Mouse (Mus musculus) CH12.LX (cell line): ENCODE results near the gene Med10. TPM values are rescaled to one million over a fixed set of nuclear protein-coding genes. Genes with fewer than 3 reads are reported as not detected.

Experiments used
- DNase-seq: peaks from one replicate; pipeline ENCODE4 v3.0.0-alpha.2; 2013; ENCODE audit errors: extremely low read depth
- H3K27ac ChIP-seq: 2 replicates; pipeline ENCODE4 v1.5.1; 2012; ENCODE audit warnings: low read depth, mild to moderate bottlenecking, control low read depth, moderate library complexity; ENCODE audit not compliant: insufficient read depth
- H3K27me3 ChIP-seq: replicated peaks from 2 replicates; pipeline ENCODE3; 2012; ENCODE audit warnings: inconsistent platforms
- H3K36me3 ChIP-seq, 2 experiments: replicated peaks in 1 of 2; 2 replicates each; pipeline versions ENCODE3 to v1.6.1; 2012; ENCODE audit warnings: inconsistent platforms in 1 of 2, low read length in 1 of 2, mild to moderate bottlenecking in 1 of 2, mixed read lengths in 1 of 2, moderate library complexity in 1 of 2; ENCODE audit not compliant: control insufficient read depth in 1 of 2, insufficient read depth in 1 of 2
- H3K4me1 ChIP-seq, 2 experiments: 2 replicates each; pipeline ENCODE4 v1.6.1; 2012; ENCODE audit warnings: inconsistent platforms in 1 of 2, moderate library complexity in 1 of 2; ENCODE audit not compliant: insufficient read depth in 2 of 2, control insufficient read depth in 1 of 2
- H3K4me2 ChIP-seq: 2 replicates; pipeline ENCODE4 v1.6.1; 2012; ENCODE audit warnings: low read depth, mild to moderate bottlenecking, control low read depth; ENCODE audit not compliant: poor library complexity, insufficient read depth, severe bottlenecking
- H3K4me3 ChIP-seq, 3 experiments: fragments of 150-350 bp in 1 of 3; sonication (generic) in 1 of 3; replicated peaks in 1 of 3; 2 replicates each; pipeline versions ENCODE3 to v1.5.1; 2011 to 2012; ENCODE audit warnings: low read depth in 2 of 3, low read length in 2 of 3, mild to moderate bottlenecking in 2 of 3, moderate library complexity in 2 of 3, control low read depth in 1 of 3, improper control_type of control experiment in 1 of 3, inconsistent platforms in 1 of 3, mixed read lengths in 1 of 3; ENCODE audit not compliant: poor library complexity in 1 of 3
- H3K79me2 ChIP-seq: replicated peaks from 2 replicates; pipeline ENCODE4 v1.6.1; 2012; ENCODE audit warnings: mild to moderate bottlenecking, moderate library complexity; ENCODE audit not compliant: control insufficient read depth, poor library complexity, insufficient read depth, severe bottlenecking; ENCODE audit errors: extremely low read depth
- H3K9ac ChIP-seq: 2 replicates; pipeline ENCODE4 v1.6.1; 2012; ENCODE audit warnings: low read depth, mild to moderate bottlenecking, control low read depth, moderate library complexity; ENCODE audit not compliant: insufficient read depth
- H3K9me3 ChIP-seq: replicated peaks from 2 replicates; pipeline ENCODE3; 2012; ENCODE audit warnings: low read length, inconsistent platforms, mixed read lengths
- BHLHE40 ChIP-seq: IDR thresholded peaks from 2 replicates; pipeline ENCODE4 v1.6.1; 2011; ENCODE audit warnings: mild to moderate bottlenecking, low read depth, low read length, improper control_type of control experiment
- E2F4 ChIP-seq: IDR thresholded peaks from 2 replicates; pipeline ENCODE4 v1.6.1; 2011; ENCODE audit warnings: low read depth, low read length, improper control_type of control experiment; ENCODE audit not compliant: insufficient replicate concordance
- GABPA ChIP-seq: IDR thresholded peaks from 2 replicates; pipeline ENCODE4 v1.6.1; 2012; ENCODE audit warnings: low read depth, low read length, improper control_type of control experiment, inconsistent platforms; ENCODE audit not compliant: insufficient replicate concordance
- IRF4 ChIP-seq: IDR thresholded peaks from 2 replicates; pipeline ENCODE4 v1.6.1; 2014; ENCODE audit warnings: low read depth, mild to moderate bottlenecking, inconsistent platforms, low read length, improper control_type of control experiment
- JUND ChIP-seq: conservative IDR thresholded peaks from 2 replicates; pipeline ENCODE4 v1.6.1; 2011; ENCODE audit warnings: low read depth, low read length, improper control_type of control experiment
- MAFK ChIP-seq: IDR thresholded peaks from 2 replicates; pipeline ENCODE4 v1.6.1; 2011; ENCODE audit warnings: low read length, improper control_type of control experiment; ENCODE audit not compliant: insufficient replicate concordance
- MAX ChIP-seq: IDR thresholded peaks from 2 replicates; pipeline ENCODE4 v1.6.1; 2011; ENCODE audit warnings: low read length, improper control_type of control experiment
- MXI1 ChIP-seq: IDR thresholded peaks from 2 replicates; pipeline ENCODE4 v1.6.1; 2011; ENCODE audit warnings: mild to moderate bottlenecking, low read depth, low read length, improper control_type of control experiment
- MYC ChIP-seq: IDR thresholded peaks from 2 replicates; pipeline ENCODE4 v1.6.1; 2011; ENCODE audit warnings: low read depth, mild to moderate bottlenecking, improper control_type of control experiment, low read length
- NRF1 ChIP-seq: IDR thresholded peaks from 2 replicates; pipeline ENCODE4 v1.6.1; 2014; ENCODE audit warnings: low read depth, mild to moderate bottlenecking, inconsistent platforms, low read length, improper control_type of control experiment, moderate library complexity
- POLR2AphosphoS2 ChIP-seq: IDR thresholded peaks from 2 replicates; pipeline ENCODE4 v1.6.1; 2011; ENCODE audit warnings: low read depth, low read length, improper control_type of control experiment
- SIN3A ChIP-seq: IDR thresholded peaks from 2 replicates; pipeline ENCODE4 v1.6.1; 2012; ENCODE audit warnings: low read length, improper control_type of control experiment, inconsistent platforms
- SMC3 ChIP-seq: IDR thresholded peaks from 2 replicates; pipeline ENCODE4 v1.6.1; 2011; ENCODE audit warnings: low read depth, low read length, improper control_type of control experiment
- TBP ChIP-seq: conservative IDR thresholded peaks from 2 replicates; pipeline ENCODE4 v1.6.1; 2011; ENCODE audit warnings: low read depth, low read length, improper control_type of control experiment
- TCF12 ChIP-seq: IDR thresholded peaks from 2 replicates; pipeline ENCODE4 v1.6.1; 2014; ENCODE audit warnings: low read depth, mild to moderate bottlenecking, inconsistent platforms, low read length, improper control_type of control experiment
- USF2 ChIP-seq: conservative IDR thresholded peaks from 2 replicates; pipeline ENCODE4 v1.6.1; 2011; ENCODE audit warnings: low read depth, low read length, improper control_type of control experiment
- ZC3H11A ChIP-seq: IDR thresholded peaks from 2 replicates; pipeline ENCODE4 v1.6.1; 2012; ENCODE audit warnings: low read depth, mild to moderate bottlenecking, inconsistent platforms, low read length, improper control_type of control experiment
- ZMIZ1 ChIP-seq: IDR thresholded peaks from 2 replicates; pipeline ENCODE4 v1.6.1; 2012; ENCODE audit warnings: low read depth, mild to moderate bottlenecking, inconsistent platforms, low read length, improper control_type of control experiment
- ZNF384 ChIP-seq: IDR thresholded peaks from 2 replicates; pipeline ENCODE4 v1.6.1; 2012; ENCODE audit warnings: low read depth, low read length, improper control_type of control experiment, inconsistent platforms
- dilution Hi-C: fragments of 300-500 bp; cut with MboI; formaldehyde crosslinking; loops from 2 replicates; pipeline ENCODE4 v1.14.3; 2020; ENCODE audit warnings: low sequenced_read_pairs; ENCODE audit not compliant: extremely low pct_unique_long_range_greater_than_20kb, extremely low pct_ligation_motif_present
- in situ Hi-C: fragments of 300-500 bp; cut with MboI; formaldehyde crosslinking; loops from 3 replicates; pipeline ENCODE4 v1.14.3; 2019; ENCODE audit warnings: low sequenced_read_pairs, low pct_ligation_motif_present, low pct_unique_long_range_greater_than_20kb, mixed read lengths
- polyA plus RNA-seq: library from polyadenylated mRNA; unstranded; fragments of >175 nt; gene quantifications from 2 replicates; pipeline ENCODE4 v1.2.1, GENCODE M21; 2012; ENCODE audit warnings: low read depth; ENCODE audit not compliant: insufficient read length
- total RNA-seq, 2 experiments: library from RNA; depleted of rRNA; stranded (reverse); fragments of 300-350 nt in 1 of 2; fragments of >200 nt in 1 of 2; gene quantifications; 2 replicates each; pipeline ENCODE4 v1.2.3; 2012 to 2014

Med10 gene
- total and polyA plus RNA-seq, 3 experiments: 58.6 to 78.7 (median 72.6) TPM

- in situ Hi-C loops: no loop called here
- no peaks in the 10 kb centered on the region for H3K79me2 ChIP-seq
- dilution Hi-C loops: no loop called here
- H3K36me3 ChIP-seq: no peaks in the 10 kb centered on the region
- H3K27me3 ChIP-seq: no peaks in the 10 kb centered on the region
- H3K27ac ChIP-seq: no peak overlapping the region
- DNase-seq: no peak
- no peak overlapping the region for H3K4me3 ChIP-seq
- H3K9me3 ChIP-seq: peaks cover 28% of the 10 kb centered on the region
- H3K9ac ChIP-seq: no peak overlapping the region
- TF ChIP-seq BHLHE40 (no peak), JUND (no peak), MXI1 (no peak), TBP (no peak), TCF12 (no peak), POLR2AphosphoS2 (no peak), ZMIZ1 (no peak), MAFK (no peak), SIN3A (no peak)
- H3K4me1 ChIP-seq: no peaks in the 10 kb centered on the region
- no peak overlapping the region for H3K4me2 ChIP-seq
Observed at GRCm38 (mm10) chr13:69855941-69856340, 53.7 kb downstream of the Med10 start.

GRCm38 (mm10) chr13:69862276-69862675 is 60.1 kb downstream of the Med10 start:
- no peaks in the 10 kb centered on the region for H3K4me1 ChIP-seq
- no peak overlapping the region for H3K9ac ChIP-seq
- peaks cover 46% of the 10 kb centered on the region for H3K9me3 ChIP-seq
- TF ChIP-seq TBP: no peak
- TF ChIP-seq E2F4: no peak
- no peak for TF ChIP-seq POLR2AphosphoS2
- no peak for TF ChIP-seq ZC3H11A
- TF ChIP-seq ZNF384: no peak
- TF ChIP-seq GABPA: no peak
- TF ChIP-seq MYC: no peak
- H3K27me3 ChIP-seq: no peaks in the 10 kb centered on the region
- H3K36me3 ChIP-seq: no peaks in the 10 kb centered on the region
- no peak overlapping the region; the same call in 1 of the 2 replicates for H3K27ac ChIP-seq
- dilution Hi-C loops (no loop called here), in situ Hi-C loops (no loop called here)
- H3K4me2 ChIP-seq: no peak overlapping the region
- no peak for DNase-seq
- no peaks in the 10 kb centered on the region for H3K79me2 ChIP-seq
- no peak overlapping the region for H3K4me3 ChIP-seq

DNA sequence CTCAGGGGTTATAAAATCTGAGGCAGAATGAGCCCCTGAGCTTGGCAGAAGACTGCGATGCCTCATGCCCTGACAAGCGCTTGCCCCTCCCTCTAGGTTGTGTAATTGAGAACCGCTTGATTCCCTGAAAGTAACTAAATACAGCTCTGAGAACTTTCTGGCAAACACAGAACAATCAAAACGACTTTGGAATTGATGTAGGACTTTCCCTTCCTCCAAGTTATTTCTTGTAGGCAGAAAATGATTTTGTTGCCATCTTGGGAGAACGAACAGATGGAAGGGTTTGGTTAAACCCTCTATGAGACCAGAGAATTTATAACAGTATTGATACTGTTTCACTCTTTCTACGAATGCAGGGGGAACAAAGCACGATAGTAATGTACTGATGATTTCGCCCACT is 62.7 kb downstream of the Med10 start:
- in situ Hi-C loops: no loop called here
- no peak overlapping the region for H3K27ac ChIP-seq
- H3K9me3 ChIP-seq: peaks cover 50% of the 10 kb centered on the region
- H3K36me3 ChIP-seq: no peaks in the 10 kb centered on the region
- dilution Hi-C loops: no loop called here
- no peaks in the 10 kb centered on the region for H3K4me1 ChIP-seq
- no peak overlapping the region for H3K9ac ChIP-seq
- H3K27me3 ChIP-seq: no peaks in the 10 kb centered on the region
- TF ChIP-seq SMC3: no peak
- TF ChIP-seq MYC: no peak
- no peak for TF ChIP-seq IRF4
- no peak for TF ChIP-seq NRF1
- TF ChIP-seq MAX: no peak
- no peak for TF ChIP-seq USF2
- TF ChIP-seq, all 38 proteins: peak for 0
- DNase-seq: no peak
- H3K4me2 ChIP-seq: no peak overlapping the region
- no peaks in the 10 kb centered on the region for H3K79me2 ChIP-seq
- H3K4me3 ChIP-seq: no peak overlapping the region
